Mouse (Mus musculus) forebrain, postnatal 0 days (tissue): ENCODE results near the gene Hspb8. TPM values are rescaled to one million over a fixed set of nuclear protein-coding genes. Genes with fewer than 3 reads are reported as not detected.
"Not testable (repeated sequence)": the region's sequence is repeated elsewhere in the genome, so short reads cannot be mapped to it uniquely, and the experiment has no call there.

Experiments used
- ATAC-seq: fragments of 200-750 bp; cut with Nextera tagmentation; 2 replicates; pipeline ENCODE4 v1.8.0; 2017; ENCODE audit warnings: mild to moderate bottlenecking, moderate library complexity
- DNase-seq: peaks from one replicate; pipeline ENCODE4 v3.0.0-alpha.2; 2015
- H3K27ac ChIP-seq: fragments of 300-500 bp; sonication (generic); 2 replicates; pipeline ENCODE4 v1.5.1; 2014; ENCODE audit warnings: low read depth, mild to moderate bottlenecking, antibody characterized with exemption, low read length, moderate library complexity, mixed read lengths
- H3K27me3 ChIP-seq: fragments of 300-500 bp; sonication (generic); 2 replicates; pipeline ENCODE4 v1.6.1; 2014; ENCODE audit warnings: mild to moderate bottlenecking, low read length, mixed read lengths; ENCODE audit not compliant: insufficient read depth
- H3K36me3 ChIP-seq: fragments of 300-500 bp; sonication (generic); 2 replicates; pipeline ENCODE4 v1.6.1; 2014; ENCODE audit warnings: mild to moderate bottlenecking, moderate library complexity; ENCODE audit not compliant: insufficient read depth
- H3K4me1 ChIP-seq: fragments of 300-500 bp; sonication (generic); 2 replicates; pipeline ENCODE4 v1.6.1; 2014; ENCODE audit warnings: antibody characterized with exemption; ENCODE audit not compliant: insufficient read depth
- H3K4me2 ChIP-seq: fragments of 300-500 bp; sonication (generic); 2 replicates; pipeline ENCODE4 v1.6.1; 2014; ENCODE audit warnings: low read depth, mild to moderate bottlenecking, moderate library complexity
- H3K4me3 ChIP-seq: fragments of 300-500 bp; sonication (generic); 2 replicates; pipeline ENCODE4 v1.5.1; 2014; ENCODE audit warnings: low read depth, low read length, mixed read lengths
- H3K9ac ChIP-seq: fragments of 300-500 bp; sonication (generic); 2 replicates; pipeline ENCODE4 v1.6.1; 2014; ENCODE audit warnings: mild to moderate bottlenecking
- H3K9me3 ChIP-seq: fragments of 300-500 bp; sonication (generic); 2 replicates; pipeline ENCODE4 v1.6.1; 2016; ENCODE audit warnings: low read length
- CTCF ChIP-seq: sonication (generic); IDR thresholded peaks from 2 replicates; pipeline ENCODE4 v1.5.1; 2016; ENCODE audit warnings: antibody characterized with exemption, control low read depth, low read depth
- whole genome bisulfite sequencing: fragments of 180-500 bp; shearing (Covaris S2); extraction: QIAGEN DNeasy Blood & Tissue Kit; methylation state at CpG from one replicate; pipeline ENCODE4 v1.1.7; 2014; 5-methylcytosine and 5-hydroxymethylcytosine counted together
- polyA plus RNA-seq: library from polyadenylated mRNA; unstranded; fragments of >200 nt; fragmentation: Nextera tagmentation; extraction: Ambion mirVana; gene quantifications from 2 replicates; pipeline ENCODE4 v1.2.1, GENCODE M21; 2015
- total RNA-seq: library from RNA; depleted of rRNA; stranded (reverse); fragments of >200 nt; gene quantifications from 2 replicates; pipeline ENCODE4 v1.2.3, GENCODE M21; 2014

Gene Hspb8
- total and polyA plus RNA-seq, 2 experiments from 2014 or later = 10.6 to 13.2 TPM

GRCm38 (mm10) chr5:116392603-116393002, 30.1 kb downstream of the Hspb8 start:
- Histone ChIP-seq H3K4me1 (peaks cover 5% of the 10 kb centered on the region; the same call in 1 of the 2 replicates), H3K9me3 (no peaks in the 10 kb centered on the region), H3K27ac (no peak overlapping the region), H3K4me2 (no peak overlapping the region), H3K36me3 (no peaks in the 10 kb centered on the region), H3K9ac (no peak overlapping the region), H3K27me3 (no peaks in the 10 kb centered on the region), H3K4me3 (no peak overlapping the region)
- 83% methylated on average over 9 of the region's 9 CpGs for WGBS
- ATAC-seq (no peak), DNase-seq (no peak)
- no peak for TF ChIP-seq CTCF

DNA sequence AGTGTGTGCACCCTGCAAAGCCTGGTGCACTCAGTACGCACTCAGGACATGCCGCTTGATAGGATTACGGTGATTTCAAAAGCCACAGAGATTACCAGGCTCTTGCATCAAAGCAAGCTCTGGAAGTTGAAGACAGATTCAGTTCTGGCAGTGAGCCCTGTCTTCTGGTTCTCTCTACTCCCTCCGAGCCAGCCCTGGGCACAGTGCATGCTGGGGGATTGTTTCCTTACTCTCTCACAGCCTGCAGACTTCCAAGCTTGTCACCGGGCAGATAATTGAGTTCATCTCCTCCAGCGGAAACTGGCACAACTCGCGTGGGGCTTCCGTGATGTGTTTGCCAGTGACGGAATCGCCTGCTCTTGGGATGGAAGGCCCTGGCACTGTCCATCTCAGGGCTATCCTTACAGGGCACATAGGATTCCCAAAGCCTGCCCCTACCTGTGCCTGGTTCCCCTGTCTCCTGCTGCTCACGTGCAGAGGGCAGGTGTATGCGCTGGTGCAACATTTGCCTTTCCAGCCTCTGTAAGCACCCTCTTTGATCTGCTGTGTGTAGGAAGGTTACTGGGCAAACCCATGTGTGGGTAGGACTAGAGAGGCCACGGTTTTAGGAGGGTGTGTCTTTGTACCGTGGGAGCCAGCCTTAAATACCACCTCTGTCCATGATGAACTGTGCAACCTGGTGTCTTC, 32.7 kb downstream of the Hspb8 start:
- Histone ChIP-seq H3K4me1 (peaks cover 5% of the 10 kb centered on the region; the same call in 1 of the 2 replicates), H3K4me3 (no peak overlapping the region), H3K27ac (0 out of 2 replicates have a peak overlapping the region, but pooled peaks have one; percentile 15), H3K27me3 (no peaks in the 10 kb centered on the region), H3K9ac (no peak overlapping the region), H3K4me2 (no peak overlapping the region), H3K9me3 (no peaks in the 10 kb centered on the region), H3K36me3 (no peaks in the 10 kb centered on the region)
- no peak for TF ChIP-seq CTCF
- DNase-seq (peak; percentile 83), ATAC-seq (peak; percentile 92)
- WGBS = 35% methylated on average over 15 of the region's 15 CpGs

- ATAC-seq = no peak
- Histone ChIP-seq H3K4me1 (peaks cover 5% of the 10 kb centered on the region; the same call in 1 of the 2 replicates), H3K27ac (0 out of 2 replicates have a peak overlapping the region, but pooled peaks have one; percentile 15), H3K9me3 (no peaks in the 10 kb centered on the region), H3K36me3 (no peaks in the 10 kb centered on the region), H3K27me3 (no peaks in the 10 kb centered on the region), H3K4me3 (no peak overlapping the region), H3K9ac (no peak overlapping the region), H3K4me2 (no peak overlapping the region)
- TF ChIP-seq CTCF = no peak
- 65% methylated on average over 4 of the region's 4 CpGs for WGBS
- no peak for DNase-seq
Measured at GRCm38 (mm10) chr5:116389321-116389720, 33.3 kb downstream of the Hspb8 start.

GRCm38 (mm10) chr5:116387302-116387935, 35.2 kb downstream of the Hspb8 start:
- Histone ChIP-seq H3K9me3 (no peaks in the 10 kb centered on the region), H3K27me3 (no peaks in the 10 kb centered on the region), H3K4me2 (no peak overlapping the region), H3K4me1 (peaks cover 5% of the 10 kb centered on the region; the same call in 1 of the 2 replicates), H3K27ac (no peak overlapping the region), H3K4me3 (no peak overlapping the region), H3K36me3 (no peaks in the 10 kb centered on the region), H3K9ac (no peak overlapping the region)
- ATAC-seq = no peak
- no peak for DNase-seq
- WGBS = 85% methylated on average over 9 of the region's 9 CpGs
- TF ChIP-seq CTCF = no peak

- Histone ChIP-seq H3K9me3 (no peaks in the 10 kb centered on the region), H3K4me3 (no peak overlapping the region), H3K36me3 (no peaks in the 10 kb centered on the region), H3K27ac (no peak overlapping the region), H3K27me3 (no peaks in the 10 kb centered on the region), H3K4me2 (no peak overlapping the region), H3K9ac (no peak overlapping the region), H3K4me1 (peaks cover 5% of the 10 kb centered on the region; the same call in 1 of the 2 replicates)
- peak; percentile 74 for TF ChIP-seq CTCF
- peak; percentile 48 for DNase-seq
- no peak for ATAC-seq
- WGBS = 48% methylated on average over 11 of the region's 11 CpGs
Measured at GRCm38 (mm10) chr5:116386020-116386419, 36.6 kb downstream of the Hspb8 start.

DNA sequence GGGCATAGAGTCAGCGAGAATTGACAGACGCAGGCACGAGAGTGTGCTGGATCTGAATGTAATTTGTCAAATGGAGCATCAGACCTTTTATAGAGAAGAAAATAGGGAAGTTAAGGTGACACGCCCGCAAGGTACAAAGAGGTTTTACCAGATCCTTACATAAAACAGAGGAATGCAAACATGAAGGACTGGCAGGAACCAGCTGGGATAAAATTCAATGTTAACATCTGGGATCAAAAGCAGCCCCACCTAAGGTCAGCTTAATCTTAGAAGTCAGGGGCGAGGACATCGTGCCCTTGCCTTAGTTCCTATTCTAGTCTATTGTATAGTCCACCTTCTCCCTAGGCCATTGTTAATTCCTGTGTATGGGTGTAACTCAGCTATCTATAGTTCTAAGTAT, 40.0 kb downstream of the Hspb8 start:
- DNase-seq, ATAC-seq, H3K4me1 ChIP-seq, H3K27me3 ChIP-seq, H3K9me3 ChIP-seq, H3K36me3 ChIP-seq, H3K4me2 ChIP-seq, H3K27ac ChIP-seq, H3K9ac ChIP-seq, H3K4me3 ChIP-seq: not testable (repeated sequence)
- WGBS = 88% methylated on average over 7 of the region's 7 CpGs

GRCm38 (mm10) chr5:116381726-116382125, 40.9 kb downstream of the Hspb8 start:
- H3K27ac ChIP-seq = no peak overlapping the region
- no peaks in the 10 kb centered on the region for H3K4me1 ChIP-seq
- 92% methylated on average over 6 of the region's 6 CpGs for WGBS
- no peak overlapping the region for H3K4me3 ChIP-seq
- TF ChIP-seq CTCF = no peak
- H3K9ac ChIP-seq = no peak overlapping the region
- no peaks in the 10 kb centered on the region for H3K27me3 ChIP-seq
- no peaks in the 10 kb centered on the region for H3K9me3 ChIP-seq
- no peak overlapping the region for H3K4me2 ChIP-seq
- H3K36me3 ChIP-seq = no peaks in the 10 kb centered on the region
- no peak for ATAC-seq
- no peak for DNase-seq
